Mouse (Mus musculus) lung, embryonic 16.5 days (tissue): ENCODE measurements around the gene Clcnkb. TPM values are rescaled to one million over a fixed set of nuclear protein-coding genes. Genes with fewer than 3 reads are reported as not detected.

ENCODE experiments used
- ATAC-seq: fragments of 200-750 bp; cut with Nextera tagmentation; 2 replicates; pipeline ENCODE4 v1.8.0; 2017; ENCODE audit warnings: low read depth, mild to moderate bottlenecking, moderate library complexity
- H3K27ac ChIP-seq: fragments of 300-500 bp; sonication (generic); 2 replicates; pipeline ENCODE4 v1.5.1; 2014; ENCODE audit warnings: mild to moderate bottlenecking, control low read depth, low read length
- H3K27me3 ChIP-seq: fragments of 300-500 bp; sonication (generic); 2 replicates; pipeline ENCODE4 v1.6.1; 2014; ENCODE audit warnings: low read depth, low read length, mixed read lengths; ENCODE audit not compliant: control insufficient read depth, insufficient read depth
- H3K36me3 ChIP-seq: fragments of 300-500 bp; sonication (generic); 2 replicates; pipeline ENCODE4 v1.6.1; 2014; ENCODE audit warnings: low read length; ENCODE audit not compliant: control insufficient read depth, insufficient read depth
- H3K4me1 ChIP-seq: fragments of 300-500 bp; sonication (generic); replicated peaks from 2 replicates; pipeline ENCODE4 v1.6.1; 2014; ENCODE audit warnings: low read length, mixed read lengths; ENCODE audit not compliant: control insufficient read depth, insufficient read depth
- H3K4me2 ChIP-seq: fragments of 300-500 bp; sonication (generic); 2 replicates; pipeline ENCODE4 v1.6.1; 2014; ENCODE audit warnings: low read depth, low read length, control low read depth
- H3K4me3 ChIP-seq: fragments of 300-500 bp; sonication (generic); 2 replicates; pipeline ENCODE4 v1.5.1; 2014; ENCODE audit warnings: mild to moderate bottlenecking, low read length, control low read depth
- H3K9ac ChIP-seq: fragments of 300-500 bp; sonication (generic); 2 replicates; pipeline ENCODE4 v1.6.1; 2014; ENCODE audit warnings: low read length, control low read depth
- H3K9me3 ChIP-seq: fragments of 300-500 bp; sonication (generic); 2 replicates; pipeline ENCODE4 v1.6.1; 2016; ENCODE audit warnings: low read length; ENCODE audit not compliant: control insufficient read depth
- WGBS: fragments of 180-500 bp; shearing (Covaris S2); extraction: QIAGEN DNeasy Blood & Tissue Kit; methylation state at CpG from one replicate; pipeline ENCODE4 v1.1.7; 2014; 5-methylcytosine and 5-hydroxymethylcytosine counted together
- polyA plus RNA-seq: library from polyadenylated mRNA; unstranded; fragments of >200 nt; fragmentation: Nextera tagmentation; extraction: Ambion mirVana; gene quantifications from 2 replicates; pipeline ENCODE4 v1.2.1, GENCODE M21; 2015

The Clcnkb gene
- polyA plus RNA-seq, 1 experiment from 2014 or later = 0.39 TPM

DNA sequence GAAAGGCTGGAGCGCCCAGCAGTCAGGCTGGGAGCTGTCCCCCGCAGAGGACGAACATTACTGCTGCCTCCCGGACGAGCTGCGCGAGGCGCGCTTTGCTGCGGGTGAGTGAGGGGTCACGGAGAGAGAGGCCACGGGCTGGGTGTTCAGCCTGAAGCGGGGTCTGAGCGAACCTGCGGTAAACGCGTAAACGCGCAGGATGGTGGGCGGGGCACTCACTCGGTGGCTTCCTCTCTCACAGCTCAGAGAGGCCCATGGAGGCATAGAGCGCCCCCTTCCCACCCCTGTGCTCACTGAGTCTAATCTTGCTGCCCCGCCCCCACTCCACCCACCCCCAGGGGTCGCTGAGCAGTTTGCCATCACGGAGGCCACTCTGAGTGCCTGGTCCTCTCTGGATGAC lies 33.4 kb downstream of the Clcnkb start:
- peak overlapping the region; percentile 73 for H3K4me2 ChIP-seq
- ATAC-seq = peak; percentile 37

DNA sequence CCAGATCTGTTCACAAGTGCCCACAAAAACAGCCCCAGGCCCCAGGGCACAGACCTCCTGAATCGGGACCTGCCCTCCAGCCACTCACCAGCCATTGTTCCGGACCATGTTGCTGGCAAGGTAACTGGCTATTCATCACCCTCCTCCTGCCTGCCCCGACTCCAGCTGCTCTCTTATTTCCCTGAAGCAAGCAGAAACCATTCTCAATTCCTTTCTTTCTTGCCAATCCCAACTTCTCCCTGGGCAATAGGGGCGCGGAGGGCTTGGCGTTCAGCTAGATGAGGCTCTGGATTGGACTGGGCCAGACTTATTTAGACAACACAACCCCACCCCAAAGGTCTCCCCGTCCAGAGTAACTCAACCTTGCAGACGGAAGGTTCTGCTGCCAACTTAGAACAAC lies 36.1 kb downstream of the Clcnkb start:
- no peaks in the 10 kb centered on the region for H3K36me3 ChIP-seq
- no peak overlapping the region for H3K4me2 ChIP-seq
- 68% methylated on average over 8 of the region's 8 CpGs for WGBS
- no peaks in the 10 kb centered on the region for H3K9me3 ChIP-seq
- no peak overlapping the region for H3K27ac ChIP-seq
- H3K27me3 ChIP-seq = peaks cover 27% of the 10 kb centered on the region
- H3K4me3 ChIP-seq = no peak overlapping the region
- H3K9ac ChIP-seq = no peak overlapping the region
- peaks cover 11% of the 10 kb centered on the region; the same call in 1 of the 2 replicates for H3K4me1 ChIP-seq
- ATAC-seq = no peak

More for the DNA sequence above, 33.4 kb downstream of the Clcnkb start:
- peaks cover 11% of the 10 kb centered on the region; the same call in 1 of the 2 replicates for H3K4me1 ChIP-seq
- 1% methylated on average over 24 of the region's 25 CpGs for WGBS
- no peak overlapping the region for H3K27ac ChIP-seq
- no peaks in the 10 kb centered on the region for H3K36me3 ChIP-seq
- H3K9ac ChIP-seq = peak overlapping the region; percentile 64
- H3K27me3 ChIP-seq = peaks cover 27% of the 10 kb centered on the region
- H3K9me3 ChIP-seq = no peaks in the 10 kb centered on the region
- peak overlapping the region; percentile 43 for H3K4me3 ChIP-seq

DNA sequence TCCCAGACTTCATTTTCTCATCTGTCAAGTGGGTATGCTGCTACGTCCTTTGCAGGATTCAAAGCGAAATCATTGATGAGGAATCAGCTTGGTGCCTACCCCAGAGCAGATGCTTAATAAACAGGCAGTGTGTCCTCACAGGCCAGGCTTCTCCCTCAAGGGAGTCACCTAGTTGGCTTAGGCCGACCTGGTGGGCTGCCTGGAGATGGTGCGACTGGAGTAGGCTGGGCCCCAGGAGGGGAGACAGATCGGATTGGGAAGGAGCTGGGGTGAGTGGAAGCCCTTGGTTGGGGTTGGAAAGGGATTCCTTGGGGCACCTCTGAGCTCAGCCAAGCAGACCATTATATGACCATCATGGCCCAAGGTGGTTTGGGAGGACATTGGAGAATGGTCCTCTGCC lies 43.4 kb downstream of the Clcnkb start:
- 85% methylated on average over 5 of the region's 5 CpGs for WGBS
- Histone ChIP-seq H3K4me1 (no peaks in the 10 kb centered on the region; the same call in 1 of the 2 replicates), H3K27me3 (peaks cover 14% of the 10 kb centered on the region), H3K9ac (no peak overlapping the region), H3K9me3 (no peaks in the 10 kb centered on the region), H3K27ac (no peak overlapping the region), H3K4me3 (no peak overlapping the region), H3K4me2 (no peak overlapping the region), H3K36me3 (no peaks in the 10 kb centered on the region)
- ATAC-seq = no peak

DNA sequence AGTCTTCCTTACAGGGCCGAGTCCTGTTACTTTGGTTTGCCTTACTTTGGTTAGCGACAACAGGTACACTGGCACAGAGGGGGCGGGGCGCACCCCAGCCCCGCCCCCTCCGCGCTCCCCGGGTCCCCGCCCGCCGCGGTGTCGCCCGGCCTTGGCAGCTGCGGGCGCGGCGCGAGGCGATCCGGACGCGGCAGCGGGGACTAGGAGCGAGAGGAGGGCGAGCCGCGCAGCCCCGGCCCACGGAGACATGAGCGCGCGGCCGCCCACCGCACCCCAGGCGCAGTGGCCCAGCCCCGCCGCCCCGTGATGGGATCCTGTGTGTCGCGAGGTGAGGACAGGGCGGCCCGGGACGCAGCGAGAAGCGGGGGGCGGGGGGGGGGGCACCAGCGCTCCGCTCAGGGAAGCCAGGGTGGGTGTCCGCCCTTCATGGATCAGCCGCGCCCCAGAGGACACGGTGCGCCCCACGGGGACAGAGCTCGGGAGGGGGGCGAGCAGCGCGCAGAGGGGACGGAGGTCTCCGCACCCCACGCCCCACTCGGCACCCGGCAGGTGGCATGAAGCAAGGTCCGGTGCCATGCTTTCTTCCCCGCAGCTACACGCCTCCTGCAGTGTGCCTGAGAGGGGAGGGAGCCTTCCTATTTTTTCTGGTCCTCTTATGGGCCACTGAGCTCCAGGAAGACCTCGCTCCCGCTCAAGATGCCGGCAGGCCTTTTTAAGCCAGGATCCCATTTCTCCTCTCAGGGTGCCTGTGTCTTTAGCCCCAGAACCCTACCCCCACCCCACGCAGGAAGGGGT lies 47.6 kb downstream of the Clcnkb start, which contains the start of gene Fam131c:
TSS of gene Fam131c (plus strand) at position 224 of the 795 bp plus-strand sequence.
- Histone ChIP-seq H3K4me3 (peak within 1 kb of the TSS; percentile 60), H3K27me3 (peaks cover 24% of the 10 kb centered on the region), H3K36me3 (no peaks in the 10 kb centered on the region), H3K4me1 (no peaks in the 10 kb centered on the region; the same call in 1 of the 2 replicates), H3K4me2 (peak within 1 kb of the TSS; percentile 98), H3K27ac (no peak within 1 kb of the TSS), H3K9ac (peak within 1 kb of the TSS; percentile 71), H3K9me3 (no peaks in the 10 kb centered on the region)
- 1% methylated on average over 57 of the region's 71 CpGs for WGBS
- peak; percentile 64 for ATAC-seq

DNA sequence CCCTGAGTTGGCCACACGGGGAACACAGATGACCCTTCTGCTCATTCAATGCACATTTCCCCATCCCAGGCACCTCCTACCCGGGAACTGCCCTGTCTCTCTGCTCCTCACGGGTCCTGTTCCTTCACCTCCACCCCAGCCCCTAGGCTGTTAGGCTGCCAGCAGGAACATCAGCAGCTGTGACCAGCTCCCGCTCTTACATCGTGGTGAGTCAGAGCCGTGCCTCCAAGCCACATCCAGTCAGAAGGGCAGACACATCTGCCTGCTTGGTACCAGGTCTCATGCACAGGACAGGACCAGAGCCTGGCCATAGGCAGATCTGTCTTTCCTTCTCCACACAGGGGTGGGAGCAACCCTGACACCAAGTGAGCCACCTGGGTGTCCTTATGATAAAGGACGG lies 49.9 kb downstream of the Clcnkb start:
- 42% methylated on average over 7 of the region's 7 CpGs for WGBS
- H3K9me3 ChIP-seq = no peaks in the 10 kb centered on the region
- H3K27me3 ChIP-seq = peaks cover 24% of the 10 kb centered on the region
- H3K4me2 ChIP-seq = no peak overlapping the region
- H3K4me3 ChIP-seq = no peak overlapping the region
- no peak for ATAC-seq
- no peaks in the 10 kb centered on the region; the same call in 1 of the 2 replicates for H3K4me1 ChIP-seq
- no peak overlapping the region for H3K9ac ChIP-seq
- H3K36me3 ChIP-seq = no peaks in the 10 kb centered on the region
- H3K27ac ChIP-seq = no peak overlapping the region

DNA sequence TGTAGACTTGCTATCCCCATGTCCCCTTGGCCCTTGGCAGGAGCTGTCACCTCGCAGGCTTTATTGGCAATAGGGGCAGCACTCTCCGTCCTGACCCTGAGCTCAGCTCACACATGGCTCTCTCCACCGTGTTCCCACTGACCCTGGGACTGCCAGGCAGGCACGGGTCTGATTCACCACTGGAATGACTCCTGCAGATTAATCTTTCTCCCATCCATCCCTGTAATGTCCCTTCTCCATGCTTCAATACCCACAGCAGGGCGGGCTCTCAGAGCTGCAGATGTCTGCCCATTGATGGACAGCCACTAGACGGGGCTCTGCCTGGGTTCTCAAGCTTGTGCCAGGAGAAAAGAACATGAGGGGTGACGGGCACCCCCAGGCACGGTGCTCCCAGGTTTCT lies 50.7 kb downstream of the Clcnkb start:
- Histone ChIP-seq H3K27me3 (peaks cover 24% of the 10 kb centered on the region), H3K36me3 (no peaks in the 10 kb centered on the region), H3K27ac (no peak overlapping the region), H3K4me2 (no peak overlapping the region), H3K9ac (no peak overlapping the region), H3K4me1 (peaks cover under 1% of the 10 kb centered on the region; the same call in 1 of the 2 replicates), H3K9me3 (no peaks in the 10 kb centered on the region), H3K4me3 (no peak overlapping the region)
- no peak for ATAC-seq
- 54% methylated on average over 8 of the region's 8 CpGs for WGBS

DNA sequence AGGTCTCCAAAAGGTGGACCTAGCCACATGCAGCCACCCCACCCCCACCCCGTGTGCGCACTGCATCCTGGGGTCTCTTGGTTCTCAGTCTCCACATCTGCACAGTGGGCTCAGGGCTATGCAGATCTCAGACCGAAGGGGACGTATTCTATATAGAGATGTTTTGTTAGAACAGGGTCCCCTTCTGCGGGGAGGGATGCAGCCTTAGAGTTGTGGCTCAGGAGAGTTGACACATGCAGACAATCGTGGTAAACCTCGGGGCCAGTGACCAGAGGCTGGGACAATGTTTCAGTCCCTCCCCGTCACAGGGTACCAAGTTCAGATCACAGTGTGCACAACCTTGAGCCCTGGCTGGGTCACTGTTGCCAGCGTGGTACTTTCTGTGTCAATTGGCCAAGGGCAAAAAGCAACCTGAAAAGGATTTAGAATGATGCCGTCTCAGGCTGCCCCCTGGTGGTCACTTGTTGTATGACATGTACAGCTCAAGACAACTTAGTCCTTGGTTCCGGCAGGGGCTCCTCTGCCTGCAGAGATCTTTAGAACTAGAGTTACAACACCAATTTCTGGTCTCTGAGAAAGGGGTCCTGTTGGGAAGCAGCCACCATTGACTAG lies 52.8 kb downstream of the Clcnkb start:
- H3K36me3 ChIP-seq = no peaks in the 10 kb centered on the region
- peak; percentile 15; the same call in 1 of the 2 replicates for ATAC-seq
- H3K27me3 ChIP-seq = peaks cover 15% of the 10 kb centered on the region
- H3K9ac ChIP-seq = no peak overlapping the region
- no peak overlapping the region for H3K4me3 ChIP-seq
- WGBS = 22% methylated on average over 11 of the region's 11 CpGs
- H3K4me2 ChIP-seq = no peak overlapping the region
- no peaks in the 10 kb centered on the region for H3K9me3 ChIP-seq
- H3K27ac ChIP-seq = no peak overlapping the region
- peaks cover 6% of the 10 kb centered on the region; the same call in 1 of the 2 replicates for H3K4me1 ChIP-seq

DNA sequence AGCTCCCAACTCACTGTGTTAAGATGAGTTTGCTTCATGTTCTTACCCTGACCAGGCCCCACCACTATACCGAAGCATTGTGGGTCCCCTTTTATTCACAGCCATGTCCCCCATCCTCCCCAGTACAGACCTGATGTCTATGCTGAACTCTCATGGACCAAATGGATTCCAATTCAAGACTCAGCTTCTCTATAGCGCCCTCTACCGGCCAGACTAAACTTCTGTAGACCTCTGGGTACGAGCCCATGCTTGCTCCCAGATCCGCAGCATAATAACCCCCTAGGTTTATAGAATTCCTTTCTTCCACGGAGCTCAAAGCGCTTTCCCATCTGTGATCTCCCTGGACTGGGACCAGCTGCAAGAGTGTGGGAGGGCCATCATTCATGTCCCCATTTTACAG lies 55.0 kb downstream of the Clcnkb start:
- H3K4me1 ChIP-seq = peaks cover 6% of the 10 kb centered on the region; the same call in 1 of the 2 replicates
- no peak overlapping the region for H3K27ac ChIP-seq
- H3K27me3 ChIP-seq = peaks cover 4% of the 10 kb centered on the region
- no peak for ATAC-seq
- no peak overlapping the region for H3K4me2 ChIP-seq
- H3K9ac ChIP-seq = no peak overlapping the region
- no peak overlapping the region for H3K4me3 ChIP-seq
- H3K36me3 ChIP-seq = no peaks in the 10 kb centered on the region
- WGBS = 35% methylated on average over 7 of the region's 7 CpGs
- no peaks in the 10 kb centered on the region for H3K9me3 ChIP-seq

DNA sequence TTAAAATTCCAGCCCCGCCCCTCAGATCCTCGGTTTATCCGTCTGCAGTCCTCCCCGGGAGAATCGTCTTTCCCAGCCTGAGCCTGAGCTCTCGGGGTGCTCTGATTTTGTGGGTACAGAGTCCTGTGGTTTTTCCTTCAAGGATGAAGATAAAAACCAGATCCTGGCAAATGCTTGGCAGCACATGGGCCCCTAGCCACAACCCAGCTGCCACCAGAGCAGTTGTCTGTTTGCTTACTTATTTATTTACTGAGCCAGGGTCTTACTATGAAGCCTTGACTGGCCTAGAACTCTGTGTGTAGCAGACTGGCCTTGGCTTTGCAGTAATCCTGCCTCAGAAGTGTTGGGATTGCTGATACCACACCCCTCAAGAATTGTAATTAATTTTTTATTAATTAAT lies 56.6 kb downstream of the Clcnkb start:
- H3K27me3 ChIP-seq = peaks cover 1% of the 10 kb centered on the region
- no peaks in the 10 kb centered on the region for H3K36me3 ChIP-seq
- no peak overlapping the region for H3K27ac ChIP-seq
- no peak for ATAC-seq
- H3K4me1 ChIP-seq = peaks cover 6% of the 10 kb centered on the region; the same call in 1 of the 2 replicates
- no peak overlapping the region for H3K4me2 ChIP-seq
- no peak overlapping the region for H3K4me3 ChIP-seq
- no peaks in the 10 kb centered on the region for H3K9me3 ChIP-seq
- no peak overlapping the region for H3K9ac ChIP-seq
- 79% methylated on average over 6 of the region's 6 CpGs for WGBS
